Mouse (Mus musculus) forebrain, embryonic 11.5 days (tissue): ENCODE data around the gene Gnaz. TPM values are rescaled to one million over a fixed set of nuclear protein-coding genes. Genes with fewer than 3 reads are reported as not detected.

Experiments used
- ATAC-seq: fragments of 200-750 bp; cut with Nextera tagmentation; replicated peaks from 2 replicates; pipeline ENCODE4 v1.8.0; 2017; ENCODE audit warnings: moderate TSS enrichment; ENCODE audit not compliant: low FRiP score
- DNase-seq: peaks from one replicate; pipeline ENCODE4 v3.0.0-alpha.2; 2017; ENCODE audit warnings: low spot score
- H3K27ac ChIP-seq: fragments of 300-500 bp; sonication (generic); 2 replicates; pipeline ENCODE4 v1.5.1; 2014; ENCODE audit warnings: low read depth, low read length
- H3K27me3 ChIP-seq: fragments of 300-500 bp; sonication (generic); 2 replicates; pipeline ENCODE4 v1.6.1; 2014; ENCODE audit warnings: mild to moderate bottlenecking, low read length, mixed read lengths; ENCODE audit not compliant: control insufficient read depth, insufficient read depth
- H3K36me3 ChIP-seq: fragments of 300-500 bp; sonication (generic); 2 replicates; pipeline ENCODE4 v1.6.1; 2014; ENCODE audit warnings: mild to moderate bottlenecking, low read length, moderate library complexity, mixed read lengths; ENCODE audit not compliant: control insufficient read depth, insufficient read depth
- H3K4me1 ChIP-seq: fragments of 300-500 bp; sonication (generic); replicated peaks from 2 replicates; pipeline ENCODE4 v1.6.1; 2014; ENCODE audit warnings: low read length, mixed read lengths; ENCODE audit not compliant: control insufficient read depth, insufficient read depth
- H3K4me2 ChIP-seq: fragments of 300-500 bp; sonication (generic); 2 replicates; pipeline ENCODE4 v1.6.1; 2014; ENCODE audit warnings: low read depth, mild to moderate bottlenecking, low read length, moderate library complexity, mixed read lengths; ENCODE audit not compliant: severe bottlenecking
- H3K4me3 ChIP-seq: fragments of 300-500 bp; sonication (generic); 2 replicates; pipeline ENCODE4 v1.5.1; 2014; ENCODE audit warnings: low read depth, low read length
- H3K9ac ChIP-seq: fragments of 300-500 bp; sonication (generic); 2 replicates; pipeline ENCODE4 v1.6.1; 2014; ENCODE audit warnings: low read length
- H3K9me3 ChIP-seq: fragments of 300-500 bp; sonication (generic); 2 replicates; pipeline ENCODE4 v1.6.1; 2016; ENCODE audit warnings: low read length, mixed read lengths; ENCODE audit not compliant: control insufficient read depth
- WGBS: fragments of 180-500 bp; shearing (Covaris S2); extraction: QIAGEN DNeasy Blood & Tissue Kit; methylation state at CpG from one replicate; pipeline ENCODE4 v1.1.7; 2014; 5-methylcytosine and 5-hydroxymethylcytosine counted together
- polyA plus RNA-seq: library from polyadenylated mRNA; unstranded; fragments of >200 nt; fragmentation: Nextera tagmentation; extraction: Ambion mirVana; gene quantifications from 2 replicates; pipeline ENCODE4 v1.2.1, GENCODE M21; 2014

Gene Gnaz
- polyA plus RNA-seq, 1 experiment from 2014 or later = 10.8 TPM

DNA sequence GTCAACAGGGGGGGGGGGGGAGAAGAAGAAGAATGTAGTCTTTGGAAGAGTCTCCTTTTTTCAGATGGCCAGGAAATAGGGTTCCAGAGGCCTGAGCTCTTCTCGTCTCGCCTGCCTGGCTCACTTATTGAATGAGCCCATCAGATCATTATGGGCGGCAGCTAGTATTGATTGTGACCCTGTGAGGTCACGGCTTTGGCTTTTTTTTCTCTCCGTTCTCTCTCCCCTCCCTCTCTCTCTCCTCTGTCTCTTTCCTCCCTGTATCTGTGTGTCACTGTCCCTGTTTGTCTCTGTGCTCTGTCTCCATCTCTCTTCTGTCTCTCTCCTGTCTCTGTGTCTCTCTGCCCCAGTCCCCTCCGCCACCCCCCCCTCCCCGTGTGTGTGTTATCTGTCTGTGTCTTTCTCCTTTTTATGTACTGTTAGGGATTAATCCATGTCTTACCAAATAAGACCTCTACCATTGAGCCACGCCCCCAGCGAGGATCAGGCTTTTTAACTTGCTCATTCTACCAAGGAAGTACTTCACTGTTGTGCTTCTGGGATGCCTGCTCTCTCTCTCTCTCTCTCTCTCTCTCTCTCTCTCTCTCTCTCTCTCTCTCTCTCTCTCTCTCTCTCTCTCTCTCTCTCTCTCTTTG is 91.9 kb downstream of the Gnaz start:
- Histone ChIP-seq H3K4me2 (0 out of 2 replicates have a peak overlapping the region, but pooled peaks have one; percentile 2), H3K9ac (no peak overlapping the region), H3K4me1 (peaks cover 20% of the 10 kb centered on the region), H3K9me3 (no peaks in the 10 kb centered on the region), H3K27ac (no peak overlapping the region), H3K27me3 (no peaks in the 10 kb centered on the region), H3K4me3 (no peak overlapping the region), H3K36me3 (no peaks in the 10 kb centered on the region)
- 14% methylated on average over 9 of the region's 9 CpGs for WGBS
- no peak for ATAC-seq
- peak; percentile 69 for DNase-seq

- WGBS = under 1% methylated on average over 11 of the region's 11 CpGs
- Histone ChIP-seq H3K27me3 (no peaks in the 10 kb centered on the region), H3K4me1 (peaks cover 23% of the 10 kb centered on the region), H3K9ac (no peak overlapping the region), H3K27ac (no peak overlapping the region), H3K9me3 (no peaks in the 10 kb centered on the region), H3K4me2 (peak overlapping the region; percentile 81; the same call in 1 of the 2 replicates), H3K36me3 (no peaks in the 10 kb centered on the region; the same call in 1 of the 2 replicates), H3K4me3 (no peak overlapping the region; the same call in 1 of the 2 replicates)
- ATAC-seq (peak; percentile 29; the same call in 1 of the 2 replicates), DNase-seq (peak; percentile 76)
These were observed 92.4 kb downstream of the Gnaz start for GRCm38 (mm10) chr10:75059396-75059795.

GRCm38 (mm10) chr10:75060217-75060842 is 93.4 kb downstream of the Gnaz start, which contains the start of gene Bcr:
Gene Bcr, plus strand, starts transcription at chr10:75060592.
- Histone ChIP-seq H3K36me3 (no peaks in the 10 kb centered on the region; the same call in 1 of the 2 replicates), H3K4me2 (peak within 1 kb of the TSS; percentile 81), H3K27me3 (no peaks in the 10 kb centered on the region), H3K9ac (peak within 1 kb of the TSS; percentile 82), H3K4me3 (peak within 1 kb of the TSS; percentile 92), H3K9me3 (no peaks in the 10 kb centered on the region), H3K27ac (no peak within 1 kb of the TSS), H3K4me1 (peaks cover 23% of the 10 kb centered on the region)
- DNase-seq = peak; percentile 90
- WGBS = under 1% methylated on average over 69 of the region's 73 CpGs
- peak; percentile 86 for ATAC-seq

- no peaks in the 10 kb centered on the region; the same call in 1 of the 2 replicates for H3K36me3 ChIP-seq
- ATAC-seq (peak; percentile 47), DNase-seq (peak; percentile 78)
- no peaks in the 10 kb centered on the region for H3K9me3 ChIP-seq
- H3K9ac ChIP-seq = peak overlapping the region; percentile 82
- H3K4me1 ChIP-seq = peaks cover 23% of the 10 kb centered on the region
- H3K27ac ChIP-seq = no peak overlapping the region
- H3K4me3 ChIP-seq = peak overlapping the region; percentile 92
- WGBS = under 1% methylated on average over 47 of the region's 48 CpGs
- peak overlapping the region; percentile 81 for H3K4me2 ChIP-seq
- no peaks in the 10 kb centered on the region for H3K27me3 ChIP-seq
These were observed 93.9 kb downstream of the Gnaz start for GRCm38 (mm10) chr10:75060843-75061235.

- Histone ChIP-seq H3K4me1 (peaks cover 23% of the 10 kb centered on the region), H3K9me3 (no peaks in the 10 kb centered on the region)
These were observed 94.6 kb downstream of the Gnaz start for GRCm38 (mm10) chr10:75061341-75062188.

GRCm38 (mm10) chr10:75062189-75062561 is 95.2 kb downstream of the Gnaz start:
- no peak overlapping the region for H3K27ac ChIP-seq
- no peaks in the 10 kb centered on the region for H3K27me3 ChIP-seq
- ATAC-seq (no peak), DNase-seq (no peak)
- WGBS = 15% methylated on average over 6 of the region's 6 CpGs
- H3K4me3 ChIP-seq = peak overlapping the region; percentile 92
- peaks cover 23% of the 10 kb centered on the region for H3K4me1 ChIP-seq
- H3K4me2 ChIP-seq = peak overlapping the region; percentile 81
- H3K9me3 ChIP-seq = no peaks in the 10 kb centered on the region
- no peaks in the 10 kb centered on the region; the same call in 1 of the 2 replicates for H3K36me3 ChIP-seq
- H3K9ac ChIP-seq = peak overlapping the region; percentile 82

More at GRCm38 (mm10) chr10:75061341-75062188, 94.6 kb downstream of the Gnaz start:
- peak overlapping the region; percentile 82 for H3K9ac ChIP-seq
- H3K4me3 ChIP-seq = peak overlapping the region; percentile 92
- no peaks in the 10 kb centered on the region for H3K27me3 ChIP-seq
- H3K36me3 ChIP-seq = no peaks in the 10 kb centered on the region; the same call in 1 of the 2 replicates
- no peak for ATAC-seq
- 2% methylated on average over 71 of the region's 71 CpGs for WGBS
- peak; percentile 66 for DNase-seq
- H3K27ac ChIP-seq = no peak overlapping the region
- peak overlapping the region; percentile 81 for H3K4me2 ChIP-seq

DNA sequence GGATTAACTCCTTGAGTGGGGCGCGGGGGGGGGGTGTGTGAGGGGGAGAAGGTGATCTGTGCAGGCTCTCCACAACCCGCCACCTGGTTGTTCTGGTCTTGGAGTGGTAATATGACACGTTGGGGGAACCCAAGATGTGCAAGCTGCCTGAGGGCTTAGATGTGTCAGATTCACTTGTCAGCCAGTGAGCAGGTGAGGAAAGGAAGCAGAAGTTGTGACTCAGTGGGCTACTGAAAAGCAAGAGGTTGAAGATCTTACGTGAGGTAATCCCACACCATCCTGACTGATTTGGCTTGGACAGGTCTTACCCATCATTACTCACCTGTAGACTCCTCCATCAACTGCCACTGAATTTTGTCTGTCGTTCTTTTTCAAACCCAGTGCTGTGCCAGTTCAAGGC is 95.6 kb downstream of the Gnaz start:
- DNase-seq = no peak
- Histone ChIP-seq H3K9me3 (no peaks in the 10 kb centered on the region), H3K27ac (no peak overlapping the region), H3K4me1 (peaks cover 23% of the 10 kb centered on the region), H3K9ac (no peak overlapping the region), H3K36me3 (no peaks in the 10 kb centered on the region; the same call in 1 of the 2 replicates), H3K27me3 (no peaks in the 10 kb centered on the region), H3K4me3 (peak overlapping the region; percentile 92), H3K4me2 (peak overlapping the region; percentile 81)
- WGBS = 44% methylated on average over 6 of the region's 6 CpGs
- no peak for ATAC-seq

GRCm38 (mm10) chr10:75063301-75063965 is 96.5 kb downstream of the Gnaz start:
- WGBS = 70% methylated on average over 12 of the region's 12 CpGs
- H3K9ac ChIP-seq = no peak overlapping the region
- no peak for DNase-seq

More at GRCm38 (mm10) chr10:75063301-75063965, 96.5 kb downstream of the Gnaz start:
- peaks cover 23% of the 10 kb centered on the region for H3K4me1 ChIP-seq
- no peak for ATAC-seq
- no peaks in the 10 kb centered on the region; the same call in 1 of the 2 replicates for H3K36me3 ChIP-seq
- H3K9me3 ChIP-seq = no peaks in the 10 kb centered on the region
- H3K27ac ChIP-seq = no peak overlapping the region
- peak overlapping the region; percentile 81; the same call in 1 of the 2 replicates for H3K4me2 ChIP-seq
- H3K4me3 ChIP-seq = no peak overlapping the region
- no peaks in the 10 kb centered on the region for H3K27me3 ChIP-seq
